Mouse (Mus musculus): ENCODE data around the gene Ccser1.

DNA sequence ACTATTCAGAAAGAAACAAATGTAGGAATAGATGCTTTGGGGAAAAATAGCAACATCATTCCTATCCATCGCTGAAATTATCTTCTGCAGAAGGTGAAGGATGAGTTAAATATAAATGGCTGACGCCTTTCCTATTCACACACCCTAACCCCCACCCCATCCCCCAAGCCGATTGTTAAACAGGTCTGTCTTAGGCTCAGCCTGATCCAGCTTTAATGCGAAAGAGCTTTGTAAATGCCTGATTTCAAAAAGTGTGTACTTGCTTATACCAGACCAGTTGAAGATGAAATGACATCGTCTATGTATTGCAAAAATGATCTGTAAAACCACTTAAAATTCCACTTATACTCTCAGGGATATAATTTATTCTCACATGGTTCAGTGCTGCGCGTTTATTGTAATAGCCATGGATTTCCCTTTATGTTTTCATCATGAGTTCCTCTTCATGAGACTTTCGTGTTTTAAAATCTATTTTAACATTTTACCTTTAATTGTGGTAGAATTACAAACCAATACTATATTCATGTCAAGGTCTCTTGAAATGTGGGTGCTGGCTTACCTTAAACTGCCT is 25.0 kb upstream of the Ccser1 start:
- no peak for TF ChIP-seq CTCF (IDR thresholded peaks at IDR 0.05)
- no peak for TF ChIP-seq POLR2A (IDR thresholded peaks at IDR 0.05; ENCODE audit: insufficient read depth, low read depth, low read length)

Data from heart, adult 2 months (tissue).